Mouse (Mus musculus) bone marrow macrophage, adult 2 months (primary cell): ENCODE measurements around the gene Map3k5.

ENCODE experiments used
- CTCF ChIP-seq: IDR thresholded peaks from 2 replicates; pipeline ENCODE4 v1.5.1; 2012; ENCODE audit warnings: low read depth, mild to moderate bottlenecking, low read length, moderate library complexity
- POLR2A ChIP-seq: IDR thresholded peaks from 2 replicates; pipeline ENCODE4 v1.6.1; 2012; ENCODE audit warnings: mild to moderate bottlenecking, low read depth, low read length, borderline replicate concordance

DNA sequence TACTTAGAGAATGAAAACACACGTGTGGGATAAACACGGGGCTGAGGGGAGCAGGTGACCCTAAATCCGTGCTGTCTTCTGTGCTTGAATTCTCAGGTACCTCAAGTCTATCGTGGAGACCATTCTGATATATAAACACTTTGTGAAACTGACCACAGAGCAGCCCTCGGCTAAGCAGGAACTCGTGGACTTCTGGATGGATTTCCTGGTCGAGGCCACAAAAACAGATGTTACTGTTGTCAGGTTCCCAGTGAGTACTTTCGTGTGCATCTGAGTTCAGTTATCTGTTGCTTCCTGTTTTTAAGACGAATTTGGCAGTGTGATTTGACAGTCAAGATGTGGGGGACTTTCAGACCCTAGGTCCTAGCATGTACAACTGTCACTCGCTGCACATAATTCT, 124.6 kb downstream of the Map3k5 start:
- TF ChIP-seq CTCF (no peak), POLR2A (no peak)
